Mouse (Mus musculus) heart, embryonic 13.5 days (tissue): ENCODE measurements around the gene Cebpa. TPM values are rescaled to one million over a fixed set of nuclear protein-coding genes. Genes with fewer than 3 reads are reported as not detected.
A peak's percentile ranks its signal among the peaks of the same experiment; 100 is the strongest.

Experiments used
- ATAC-seq: fragments of 200-750 bp; cut with Nextera tagmentation; 2 replicates; pipeline ENCODE4 v1.8.0; 2017; ENCODE audit warnings: moderate TSS enrichment; ENCODE audit not compliant: insufficient number of reproducible peaks, low FRiP score, low TSS enrichment; ENCODE audit errors: extremely low read depth
- H3K27ac ChIP-seq: fragments of 300-500 bp; sonication (generic); replicated peaks from 2 replicates; pipeline ENCODE4 v1.5.1; 2015; ENCODE audit warnings: moderate library complexity, mild to moderate bottlenecking, inconsistent platforms
- H3K27me3 ChIP-seq: fragments of 300-500 bp; sonication (generic); replicated peaks from 2 replicates; pipeline ENCODE4 v1.6.1; 2015; ENCODE audit warnings: mild to moderate bottlenecking, inconsistent platforms
- H3K36me3 ChIP-seq: fragments of 300-500 bp; sonication (generic); 2 replicates; pipeline ENCODE4 v1.6.1; 2015; ENCODE audit warnings: mild to moderate bottlenecking, inconsistent platforms
- H3K4me1 ChIP-seq: fragments of 300-500 bp; sonication (generic); 2 replicates; pipeline ENCODE4 v1.6.1; 2015; ENCODE audit warnings: inconsistent platforms
- H3K4me2 ChIP-seq: fragments of 300-500 bp; sonication (generic); 2 replicates; pipeline ENCODE4 v1.6.1; 2015; ENCODE audit warnings: inconsistent platforms, mild to moderate bottlenecking, moderate library complexity
- H3K4me3 ChIP-seq: fragments of 300-500 bp; sonication (generic); 2 replicates; pipeline ENCODE4 v1.5.1; 2015; ENCODE audit warnings: moderate library complexity, mild to moderate bottlenecking, inconsistent platforms
- H3K9ac ChIP-seq: fragments of 300-500 bp; sonication (generic); 2 replicates; pipeline ENCODE4 v1.6.1; 2015; ENCODE audit warnings: inconsistent platforms, mild to moderate bottlenecking, moderate library complexity
- H3K9me3 ChIP-seq: fragments of 300-500 bp; sonication (generic); 2 replicates; pipeline ENCODE4 v1.6.1; 2016; ENCODE audit warnings: inconsistent platforms
- WGBS: fragments of 180-500 bp; shearing (Covaris S2); methylation state at CpG from one replicate; pipeline ENCODE4 v1.1.7; 2015; ENCODE audit warnings: mixed read lengths; 5-methylcytosine and 5-hydroxymethylcytosine counted together
- polyA plus RNA-seq: library from polyadenylated mRNA; unstranded; fragments of >200 nt; fragmentation: Nextera tagmentation; extraction: Ambion mirVana; gene quantifications from 2 replicates; pipeline ENCODE4 v1.2.1, GENCODE M21; 2015

Gene Cebpa
- polyA plus RNA-seq, 1 experiment from 2014 or later: 0.47 TPM

GRCm38 (mm10) chr7:35106614-35107013 is 12.5 kb upstream of the Cebpa start:
- Histone ChIP-seq H3K36me3 (no peaks in the 10 kb centered on the region), H3K4me2 (no peak overlapping the region), H3K9me3 (no peaks in the 10 kb centered on the region), H3K4me3 (no peak overlapping the region), H3K4me1 (peaks cover 11% of the 10 kb centered on the region; the same call in 1 of the 2 replicates), H3K9ac (no peak overlapping the region), H3K27ac (no peak overlapping the region), H3K27me3 (no peaks in the 10 kb centered on the region)
- WGBS: 61% methylated on average over 7 of the region's 7 CpGs
- no peak for ATAC-seq

- Histone ChIP-seq H3K4me1 (peaks cover 11% of the 10 kb centered on the region; the same call in 1 of the 2 replicates), H3K9me3 (no peaks in the 10 kb centered on the region), H3K9ac (no peak overlapping the region), H3K4me2 (no peak overlapping the region), H3K27ac (no peak overlapping the region), H3K27me3 (no peaks in the 10 kb centered on the region), H3K4me3 (no peak overlapping the region), H3K36me3 (no peaks in the 10 kb centered on the region)
- ATAC-seq: no peak
- 13% methylated on average over 3 of the region's 3 CpGs for WGBS
Observed at GRCm38 (mm10) chr7:35107630-35108029, 11.5 kb upstream of the Cebpa start.

GRCm38 (mm10) chr7:35108046-35108445 is 11.0 kb upstream of the Cebpa start:
- H3K27ac ChIP-seq: no peak overlapping the region
- H3K9ac ChIP-seq: no peak overlapping the region
- H3K27me3 ChIP-seq: no peaks in the 10 kb centered on the region
- H3K4me1 ChIP-seq: peaks cover 11% of the 10 kb centered on the region; the same call in 1 of the 2 replicates
- H3K9me3 ChIP-seq: no peaks in the 10 kb centered on the region
- ATAC-seq: no peak
- no peak overlapping the region for H3K4me2 ChIP-seq
- H3K36me3 ChIP-seq: no peaks in the 10 kb centered on the region
- H3K4me3 ChIP-seq: no peak overlapping the region
- 22% methylated on average over 2 of the region's 2 CpGs for WGBS

- no peak overlapping the region for H3K27ac ChIP-seq
- no peaks in the 10 kb centered on the region for H3K9me3 ChIP-seq
- 64% methylated on average over 6 of the region's 6 CpGs for WGBS
- H3K4me2 ChIP-seq: no peak overlapping the region
- H3K4me1 ChIP-seq: peaks cover 11% of the 10 kb centered on the region; the same call in 1 of the 2 replicates
- ATAC-seq: no peak
- H3K27me3 ChIP-seq: no peaks in the 10 kb centered on the region
- no peaks in the 10 kb centered on the region for H3K36me3 ChIP-seq
- no peak overlapping the region for H3K4me3 ChIP-seq
- no peak overlapping the region for H3K9ac ChIP-seq
Observed at GRCm38 (mm10) chr7:35108663-35109062, 10.4 kb upstream of the Cebpa start.

- H3K27me3 ChIP-seq: peaks cover 30% of the 10 kb centered on the region
- peaks cover 10% of the 10 kb centered on the region for H3K4me1 ChIP-seq
- ATAC-seq: no peak
- H3K36me3 ChIP-seq: no peaks in the 10 kb centered on the region
- H3K4me2 ChIP-seq: no peak overlapping the region
- H3K4me3 ChIP-seq: no peak overlapping the region
- H3K9ac ChIP-seq: no peak overlapping the region
- WGBS: 47% methylated on average over 4 of the region's 4 CpGs
- H3K9me3 ChIP-seq: no peaks in the 10 kb centered on the region
- no peak overlapping the region for H3K27ac ChIP-seq
Observed at GRCm38 (mm10) chr7:35113136-35113535, 6.0 kb upstream of the Cebpa start.

- Histone ChIP-seq H3K4me2 (no peak overlapping the region), H3K27ac (no peak overlapping the region), H3K36me3 (no peaks in the 10 kb centered on the region), H3K27me3 (peaks cover 30% of the 10 kb centered on the region), H3K4me3 (no peak overlapping the region), H3K9ac (no peak overlapping the region), H3K9me3 (no peaks in the 10 kb centered on the region), H3K4me1 (peaks cover 9% of the 10 kb centered on the region)
- WGBS: 58% methylated on average over 5 of the region's 5 CpGs
- no peak for ATAC-seq
Observed at GRCm38 (mm10) chr7:35113721-35114120, 5.4 kb upstream of the Cebpa start.

GRCm38 (mm10) chr7:35116524-35116923 is 2.6 kb upstream of the Cebpa start:
- Histone ChIP-seq H3K27ac (no peak overlapping the region), H3K27me3 (peaks cover 54% of the 10 kb centered on the region), H3K4me1 (peaks cover 27% of the 10 kb centered on the region), H3K9ac (no peak overlapping the region), H3K4me3 (no peak overlapping the region), H3K36me3 (no peaks in the 10 kb centered on the region), H3K9me3 (no peaks in the 10 kb centered on the region), H3K4me2 (no peak overlapping the region)
- 47% methylated on average over 3 of the region's 3 CpGs for WGBS
- no peak for ATAC-seq

- no peak for ATAC-seq
- Histone ChIP-seq H3K9ac (no peak overlapping the region), H3K9me3 (no peaks in the 10 kb centered on the region), H3K27me3 (peaks cover 60% of the 10 kb centered on the region), H3K27ac (no peak overlapping the region), H3K36me3 (no peaks in the 10 kb centered on the region), H3K4me2 (no peak overlapping the region), H3K4me3 (0 out of 2 replicates have a peak overlapping the region, but pooled peaks have one; percentile 64), H3K4me1 (peaks cover 27% of the 10 kb centered on the region)
- WGBS: 38% methylated on average over 5 of the region's 5 CpGs
Observed at GRCm38 (mm10) chr7:35117052-35117451, 2.0 kb upstream of the Cebpa start.

- Histone ChIP-seq H3K9ac (peak overlapping the region; percentile 79), H3K27ac (no peak overlapping the region), H3K27me3 (peaks cover 66% of the 10 kb centered on the region), H3K4me1 (peaks cover 27% of the 10 kb centered on the region), H3K4me2 (peak overlapping the region; percentile 98), H3K9me3 (no peaks in the 10 kb centered on the region), H3K36me3 (no peaks in the 10 kb centered on the region), H3K4me3 (peak overlapping the region; percentile 64)
- ATAC-seq: no peak
- WGBS: 1% methylated on average over 25 of the region's 25 CpGs
Observed at GRCm38 (mm10) chr7:35117761-35118098, 1.4 kb upstream of the Cebpa start.

- peak overlapping the region; percentile 53 for H3K27ac ChIP-seq
Observed at GRCm38 (mm10) chr7:35118099-35118781, 853 bp upstream of the Cebpa start.

GRCm38 (mm10) chr7:35119506-35120145 is 533 bp downstream of the Cebpa start:
- Histone ChIP-seq H3K27me3 (peaks cover 85% of the 10 kb centered on the region), H3K9ac (peak overlapping the region; percentile 76), H3K36me3 (no peaks in the 10 kb centered on the region), H3K27ac (no peak overlapping the region), H3K4me3 (peak overlapping the region; percentile 64), H3K4me2 (peak overlapping the region; percentile 98), H3K9me3 (no peaks in the 10 kb centered on the region), H3K4me1 (peaks cover 27% of the 10 kb centered on the region)
- no peak for ATAC-seq
- WGBS: 2% methylated on average over 63 of the region's 83 CpGs

More at GRCm38 (mm10) chr7:35118099-35118781, 853 bp upstream of the Cebpa start:
- under 1% methylated on average over 49 of the region's 49 CpGs for WGBS
- Histone ChIP-seq H3K4me3 (peak overlapping the region; percentile 64), H3K4me2 (peak overlapping the region; percentile 98), H3K36me3 (no peaks in the 10 kb centered on the region), H3K4me1 (peaks cover 27% of the 10 kb centered on the region), H3K9me3 (no peaks in the 10 kb centered on the region), H3K9ac (peak overlapping the region; percentile 79), H3K27me3 (peaks cover 72% of the 10 kb centered on the region)
- ATAC-seq: no peak
